ENCODE assay signal across 13 mouse cellular contexts in genomic region chr5:72854141-72854990, GRCm38 (mm10). TPM values are rescaled to one million over a fixed set of nuclear protein-coding genes. Genes with fewer than 3 reads are reported as not detected.
DNase-seq lines count a peak whose midpoint lies in the region; ATAC-seq and TF ChIP-seq lines count a peak whose summit lies in the region.
"Had no signal": no experiment of that assay in that cellular context is flagged by ENCODE, and none has a peak within 500 bp of the region (broad histone marks: within the 10 kb centered on the region; RNA-seq: fewer than 3 reads in every experiment).

No protein-coding gene starts in this region.

- no peaks in the 10 kb centered on the region for H3K9me3 ChIP-seq in heart, embryonic 16.5 days (replicated peaks; ENCODE audit: control insufficient read depth, low read length)
- no peaks in the 10 kb centered on the region for H3K9me3 ChIP-seq in MEL (replicated peaks; ENCODE audit: insufficient read depth, low read length)

- ATAC-seq in heart, embryonic 16.5 days (replicated peaks; ENCODE audit: extremely low read depth, insufficient read depth, low FRiP score): no peak
- ATAC-seq in granulocyte monocyte progenitor cell, adult 5-6 weeks (replicated peaks; ENCODE audit: poor library complexity, severe bottlenecking): peak; percentile 45

- WGBS in heart, embryonic 16.5 days: 74% methylated on average over 6 of the region's 6 CpGs

- H3K36me3 ChIP-seq in heart, embryonic 16.5 days (ENCODE audit: control insufficient read depth, insufficient read depth): no peaks in the 10 kb centered on the region
- H3K36me3 ChIP-seq in MEL (ENCODE audit: control insufficient read depth in 1 of 2, insufficient read depth in 2 of 2, low read length in 2 of 2): peaks cover 12 to 88% of the 10 kb centered on the region in 2 experiments

- no peak for DNase-seq in heart, adult 9 months (ENCODE audit: low spot score in 2 of 2)
- peak; percentile 65 for DNase-seq in 3T3-L1 (ENCODE audit: low read depth, low spot score)
- no peak for DNase-seq in MEL (ENCODE audit: low read depth, low spot score)
- DNase-seq in adrenal gland, adult 8-10 months: no peak
- DNase-seq in right cerebral cortex, postnatal 4 days: no peak
- DNase-seq: adrenal gland, postnatal 25 days; gastrocnemius, postnatal 14 days; right cerebral cortex, postnatal 14 days; thymus, postnatal 36 days had no signal

- peaks cover 73% of the 10 kb centered on the region for H3K79me2 ChIP-seq in MEL (ENCODE audit: control insufficient read depth, insufficient read depth, low read length, poor library complexity)

- H3K4me1 ChIP-seq in heart, embryonic 16.5 days (ENCODE audit: control insufficient read depth, insufficient read depth, low read length): peaks cover 45% of the 10 kb centered on the region
- peaks cover 30 to 79% of the 10 kb centered on the region in 2 experiments for H3K4me1 ChIP-seq in MEL (ENCODE audit: control insufficient read depth in 1 of 2, insufficient read depth in 2 of 2, low read length in 2 of 2)

- H3K4me2 ChIP-seq in heart, embryonic 16.5 days (ENCODE audit: low read depth, low read length): no peak overlapping the region
- H3K4me2 ChIP-seq: forebrain, embryonic 13.5 days; hindbrain, embryonic 14.5 days had no signal

- H3K27ac ChIP-seq in heart, embryonic 16.5 days (ENCODE audit: low read length): peak overlapping the region; percentile 5; the same call in 1 of the 2 replicates
- H3K27ac ChIP-seq in MEL (ENCODE audit: control insufficient read depth, low read depth, low read length): peak overlapping the region; percentile 38

- TF ChIP-seq CTCF in MEL (IDR thresholded peaks at IDR 0.05 in 2 of 3, conservative IDR thresholded peaks at IDR 0.05 in 1 of 3; ENCODE audit: control insufficient read depth in 1 of 3, insufficient read depth in 1 of 3, low read depth in 2 of 3, low read length in 3 of 3, poor library complexity in 1 of 3, severe bottlenecking in 1 of 3): no peak

- no peak for TF ChIP-seq RAD21 in MEL (IDR thresholded peaks at IDR 0.05; ENCODE audit: low read depth, low read length)

- H3K4me3 ChIP-seq in heart, embryonic 16.5 days (ENCODE audit: low read length): no peak overlapping the region
- no peak overlapping the region for H3K4me3 ChIP-seq in MEL (ENCODE audit: control insufficient read depth in 1 of 2, insufficient read depth in 1 of 2, low read depth in 2 of 2, low read length in 2 of 2)
- H3K4me3 ChIP-seq: forebrain, embryonic 13.5 days had no signal

- no peak overlapping the region for H3K9ac ChIP-seq in heart, embryonic 16.5 days (ENCODE audit: low read length)
- H3K9ac ChIP-seq in MEL (ENCODE audit: control insufficient read depth, low read depth, low read length, poor library complexity, severe bottlenecking): no peak overlapping the region
- H3K9ac ChIP-seq: forebrain, embryonic 13.5 days; hindbrain, embryonic 14.5 days had no signal

- TF ChIP-seq POLR2A in MEL (IDR thresholded peaks at IDR 0.05; ENCODE audit: control insufficient read depth in 1 of 2, insufficient read depth in 1 of 2, low read depth in 1 of 2, low read length in 2 of 2, poor library complexity in 1 of 2): no peak; a peak in 1 of 4 replicates

- TF ChIP-seq EP300 in MEL (IDR thresholded peaks at IDR 0.05; ENCODE audit: low read depth in 1 of 2, low read length in 2 of 2): no peak

- H3K27me3 ChIP-seq in heart, embryonic 16.5 days (ENCODE audit: control insufficient read depth, insufficient read depth, low read length): no peaks in the 10 kb centered on the region
- H3K27me3 ChIP-seq in MEL (ENCODE audit: control insufficient read depth in 1 of 2, insufficient read depth in 2 of 2, low read length in 2 of 2): no peaks in the 10 kb centered on the region
- H3K27me3 ChIP-seq: forebrain, embryonic 13.5 days had no signal

TF ChIP-seq in MEL, 35 proteins besides CTCF, POLR2A, EP300 and RAD21:
- TF ChIP-seq UBTF (IDR thresholded peaks at IDR 0.05; ENCODE audit: borderline replicate concordance, insufficient read depth, low read depth, low read length) (no peak), MAFK (IDR thresholded peaks at IDR 0.05; ENCODE audit: borderline replicate concordance, low read depth, low read length) (no peak), CHD1 (IDR thresholded peaks at IDR 0.05; ENCODE audit: low read depth, low read length) (no peak), NELFE (IDR thresholded peaks at IDR 0.05; ENCODE audit: low read depth, low read length) (no peak), TAL1 (IDR thresholded peaks at IDR 0.05; ENCODE audit: low read length) (no peak), POLR2AphosphoS2 (IDR thresholded peaks at IDR 0.05; ENCODE audit: low read length) (no peak), USF1 (IDR thresholded peaks at IDR 0.05; ENCODE audit: low read depth, low read length) (no peak), BHLHE40 (IDR thresholded peaks at IDR 0.05; ENCODE audit: borderline replicate concordance, low read depth, low read length) (no peak), USF2 (IDR thresholded peaks at IDR 0.05; ENCODE audit: borderline replicate concordance in 1 of 2, insufficient read depth in 1 of 2, low read depth in 1 of 2, low read length in 2 of 2) (no peak), ZNF384 (IDR thresholded peaks at IDR 0.05; ENCODE audit: low read depth, low read length) (no peak), RCOR1 (IDR thresholded peaks at IDR 0.05; ENCODE audit: low read depth, low read length) (no peak), SMC3 (IDR thresholded peaks at IDR 0.05; ENCODE audit: low read depth, low read length) (no peak), JUND (IDR thresholded peaks at IDR 0.05; ENCODE audit: low read depth, low read length) (no peak), ZC3H11A (IDR thresholded peaks at IDR 0.05; ENCODE audit: low read depth, low read length) (no peak), MYC (IDR thresholded peaks at IDR 0.05; ENCODE audit: low read depth, low read length) (no peak), MEF2A (IDR thresholded peaks at IDR 0.05; ENCODE audit: extremely low read depth, insufficient replicate concordance, low read depth, low read length, poor library complexity, severe bottlenecking) (no peak), ELF1 (IDR thresholded peaks at IDR 0.05; ENCODE audit: low read depth, low read length) (no peak), MXI1 (IDR thresholded peaks at IDR 0.05; ENCODE audit: low read depth, low read length) (no peak)

RNA-seq across cellular contexts. Expression of gene Tec, which starts 13.9 kb away (rescaled TPM):
- polyA plus RNA-seq in heart, embryonic 16.5 days (2015; fragmentation: Nextera tagmentation; extraction: Ambion mirVana): 17.9 and 23.0 TPM in 2 replicates
- 44.8 and 57.4 TPM in 2 replicates for total RNA-seq in MEL (2012; rRNA removed)
- 10 to 100 TPM in 1 of 2 experiments, not detected in 1; 61.1 TPM for polyA plus RNA-seq in MEL (2012; ENCODE audit: insufficient read depth in 1 of 2, insufficient read length in 2 of 2, low read depth in 1 of 2, low replicate concordance in 2 of 2, missing spikeins in 1 of 2)
- 36.0 and 42.9 TPM in 2 replicates for total RNA-seq in granulocyte monocyte progenitor cell, adult 5-6 weeks (2014; fragmentation: Nextera tagmentation)
- total RNA-seq in granulocyte monocyte progenitor cell, adult 5-6 weeks (2017): 33.9 and 39.8 TPM in 2 replicates
- 1 to 10 TPM; 2.0 to 3.8 (median 3.2) TPM for total RNA-seq in adrenal gland, adult 8-10 months (2022)

RNA-seq across cellular contexts. Expression of gene Slain2, which starts 59.7 kb away (rescaled TPM):
- polyA plus RNA-seq in heart, embryonic 16.5 days (2015; fragmentation: Nextera tagmentation; extraction: Ambion mirVana): 22.6 and 24.0 TPM in 2 replicates
- total RNA-seq in MEL (2012; rRNA removed): 18.8 and 18.9 TPM in 2 replicates
- 10 to 100 TPM; 29.9 to 42.9 TPM for polyA plus RNA-seq in MEL (2012; ENCODE audit: insufficient read depth in 1 of 2, insufficient read length in 2 of 2, low read depth in 1 of 2, low replicate concordance in 2 of 2, missing spikeins in 1 of 2)
- 44.5 and 60.4 TPM in 2 replicates for total RNA-seq in granulocyte monocyte progenitor cell, adult 5-6 weeks (2014; fragmentation: Nextera tagmentation)
- 58.3 and 70.7 TPM in 2 replicates for total RNA-seq in granulocyte monocyte progenitor cell, adult 5-6 weeks (2017)
- total RNA-seq in adrenal gland, adult 8-10 months (2022): 10 to 100 TPM; 48.1 to 67.9 (median 61.7) TPM
